Mouse (Mus musculus) cerebellum, postnatal 10 days (tissue): ENCODE measurements around the gene Ptpn21.

Experiments used
- DNase-seq, 2 experiments: peaks; one replicate each; pipeline ENCODE4 v3.0.0; 2021; ENCODE audit warnings: mixed read lengths in 2 of 2

The Ptpn21 gene

GRCm38 (mm10) chr12:98736951-98737800 lies at the start of gene Ptpn21:
Gene Ptpn21, minus strand, starts transcription at chr12:98737405.
- peak; percentile 57 to 60 for DNase-seq

- DNase-seq: no peak
These were observed 47.0 kb upstream of the Ptpn21 start for GRCm38 (mm10) chr12:98784251-98784650.

GRCm38 (mm10) chr12:98779148-98779547 lies 41.9 kb upstream of the Ptpn21 start:
- peak; percentile 58 to 64 for DNase-seq

- DNase-seq: no peak
These were observed 40.3 kb upstream of the Ptpn21 start for GRCm38 (mm10) chr12:98777509-98777908.

GRCm38 (mm10) chr12:98766241-98766640 lies 29.0 kb upstream of the Ptpn21 start:
- DNase-seq: no peak

- no peak for DNase-seq
These were observed 22.5 kb upstream of the Ptpn21 start for GRCm38 (mm10) chr12:98759700-98760099.

- DNase-seq: no peak
These were observed 20.4 kb upstream of the Ptpn21 start for GRCm38 (mm10) chr12:98757636-98758035.

GRCm38 (mm10) chr12:98747380-98747753 lies 10.2 kb upstream of the Ptpn21 start:
- peak; percentile 42 to 53 for DNase-seq

GRCm38 (mm10) chr12:98746746-98747379 lies 9.7 kb upstream of the Ptpn21 start, which contains the start of gene Zc3h14:
Gene Zc3h14, plus strand, starts transcription at chr12:98746964.
- peak; percentile 98 to 99 for DNase-seq

GRCm38 (mm10) chr12:98746131-98746530 lies 8.9 kb upstream of the Ptpn21 start:
- DNase-seq: peak; percentile 50 to 52

- no peak for DNase-seq
These were observed 8.4 kb upstream of the Ptpn21 start for GRCm38 (mm10) chr12:98745626-98746025.

GRCm38 (mm10) chr12:98741011-98741501 lies 3.9 kb upstream of the Ptpn21 start:
- DNase-seq: peak in 1 of 2 experiments; percentile 26

- DNase-seq: no peak
These were observed 671 bp upstream of the Ptpn21 start for GRCm38 (mm10) chr12:98737801-98738350.

GRCm38 (mm10) chr12:98734880-98735801 lies 2.1 kb downstream of the Ptpn21 start:
- DNase-seq: no peak

- peak; percentile 93 to 96 for DNase-seq
These were observed 2.8 kb downstream of the Ptpn21 start for GRCm38 (mm10) chr12:98734246-98734879.

GRCm38 (mm10) chr12:98733776-98734175 lies 3.4 kb downstream of the Ptpn21 start:
- DNase-seq: peak; percentile 40 to 45

- DNase-seq: no peak
These were observed 4.0 kb downstream of the Ptpn21 start for GRCm38 (mm10) chr12:98733165-98733564.

- DNase-seq: peak; percentile 40 to 41
These were observed 6.5 kb downstream of the Ptpn21 start for GRCm38 (mm10) chr12:98730682-98731081.

- DNase-seq: no peak
These were observed 10.0 kb downstream of the Ptpn21 start for GRCm38 (mm10) chr12:98727186-98727585.

GRCm38 (mm10) chr12:98726078-98726477 lies 11.1 kb downstream of the Ptpn21 start:
- no peak for DNase-seq

GRCm38 (mm10) chr12:98724976-98725375 lies 12.2 kb downstream of the Ptpn21 start:
- DNase-seq: no peak

- DNase-seq: no peak
These were observed 13.0 kb downstream of the Ptpn21 start for GRCm38 (mm10) chr12:98724224-98724623.
